8 mouse cellular contexts compared by ENCODE assay signal in genomic region chr16:32608344-32608711, GRCm38 (mm10). TPM values are rescaled to one million over a fixed set of nuclear protein-coding genes. Genes with fewer than 3 reads are reported as not detected.
DNase-seq lines count a peak whose midpoint lies in the region; ATAC-seq lines count a peak whose summit lies in the region.

No protein-coding gene starts in this region.

- peak overlapping the region; percentile 83; the same call in 1 of the 2 replicates for H3K9ac ChIP-seq in kidney, embryonic 16.5 days (replicated peaks; ENCODE audit: low read length)
- peak overlapping the region; percentile 61 for H3K9ac ChIP-seq in hindbrain, embryonic 16.5 days (ENCODE audit: low read depth, low read length)
- peak overlapping the region; percentile 93 for H3K9ac ChIP-seq in midbrain, embryonic 15.5 days

- no peaks in the 10 kb centered on the region for H3K27me3 ChIP-seq in kidney, embryonic 16.5 days (ENCODE audit: insufficient read depth, low read length)
- H3K27me3 ChIP-seq in hindbrain, embryonic 16.5 days (replicated peaks; ENCODE audit: control insufficient read depth, insufficient read depth, low read length): no peaks in the 10 kb centered on the region
- H3K27me3 ChIP-seq in midbrain, embryonic 15.5 days (replicated peaks): no peaks in the 10 kb centered on the region

- H3K27ac ChIP-seq in kidney, embryonic 16.5 days (ENCODE audit: low read length): peak overlapping the region; percentile 93
- peak overlapping the region; percentile 95 for H3K27ac ChIP-seq in hindbrain, embryonic 16.5 days (ENCODE audit: low read depth, low read length)
- peak overlapping the region; percentile 95 for H3K27ac ChIP-seq in midbrain, embryonic 15.5 days

- H3K4me1 ChIP-seq in kidney, embryonic 16.5 days (ENCODE audit: insufficient read depth, low read length): peaks cover 13% of the 10 kb centered on the region
- peaks cover 8% of the 10 kb centered on the region for H3K4me1 ChIP-seq in hindbrain, embryonic 16.5 days (ENCODE audit: control insufficient read depth, insufficient read depth, low read depth, low read length)
- peaks cover 20% of the 10 kb centered on the region for H3K4me1 ChIP-seq in midbrain, embryonic 15.5 days

- WGBS in kidney, embryonic 16.5 days: 7% methylated on average over 8 of the region's 8 CpGs
- 9% methylated on average over 8 of the region's 8 CpGs for WGBS in hindbrain, embryonic 16.5 days
- 11% methylated on average over 8 of the region's 8 CpGs for WGBS in midbrain, embryonic 15.5 days

- H3K4me2 ChIP-seq in kidney, embryonic 16.5 days (replicated peaks; ENCODE audit: low read depth, low read length): peak overlapping the region; percentile 83
- peak overlapping the region; percentile 70 for H3K4me2 ChIP-seq in hindbrain, embryonic 16.5 days (ENCODE audit: low read length)
- peak overlapping the region; percentile 70 for H3K4me2 ChIP-seq in midbrain, embryonic 15.5 days

- no peaks in the 10 kb centered on the region for H3K36me3 ChIP-seq in kidney, embryonic 16.5 days (ENCODE audit: insufficient read depth, low read length)
- no peaks in the 10 kb centered on the region for H3K36me3 ChIP-seq in hindbrain, embryonic 16.5 days (ENCODE audit: control insufficient read depth, insufficient read depth, low read length)
- H3K36me3 ChIP-seq in midbrain, embryonic 15.5 days (replicated peaks): no peaks in the 10 kb centered on the region

- no peak for DNase-seq in kidney, postnatal 10 days
- DNase-seq in right cerebral cortex, postnatal 14 days: no peak
- no peak for DNase-seq in spleen, adult 18-20 months
- no peak for DNase-seq in cerebellum, postnatal 10 days

- peak overlapping the region; percentile 78 for H3K4me3 ChIP-seq in kidney, embryonic 16.5 days (ENCODE audit: low read length)
- H3K4me3 ChIP-seq in hindbrain, embryonic 16.5 days (ENCODE audit: low read length): peak overlapping the region; percentile 93
- H3K4me3 ChIP-seq in midbrain, embryonic 15.5 days: peak overlapping the region; percentile 98

- no peak for ATAC-seq in kidney, embryonic 16.5 days (ENCODE audit: low FRiP score, low TSS enrichment)
- ATAC-seq in common myeloid progenitor, adult 5-6 weeks (replicated peaks; ENCODE audit: low read depth, poor library complexity, severe bottlenecking): 0 out of 2 replicates have a peak, but pooled peaks have one; percentile 2
- no peak for ATAC-seq in hindbrain, embryonic 16.5 days
- no peak for ATAC-seq in midbrain, embryonic 15.5 days (replicated peaks)

- H3K9me3 ChIP-seq in kidney, embryonic 16.5 days (ENCODE audit: low read length): no peaks in the 10 kb centered on the region
- H3K9me3 ChIP-seq in hindbrain, embryonic 16.5 days (ENCODE audit: control insufficient read depth, low read length): no peaks in the 10 kb centered on the region
- H3K9me3 ChIP-seq in midbrain, embryonic 15.5 days: no peaks in the 10 kb centered on the region

RNA-seq across cellular contexts. Expression of gene Tfrc, which starts 0.4 kb away (rescaled TPM):
- 46.5 and 48.5 TPM in 2 replicates for polyA plus RNA-seq in kidney, embryonic 16.5 days (2015; fragmentation: Nextera tagmentation; extraction: Ambion mirVana)
- 133 and 139 TPM in 2 replicates for total RNA-seq in common myeloid progenitor, adult 5-6 weeks (2017)
- polyA plus RNA-seq in hindbrain, embryonic 16.5 days (2015; fragmentation: Nextera tagmentation; extraction: Ambion mirVana): 26.3 and 36.5 TPM in 2 replicates
- polyA plus RNA-seq in midbrain, embryonic 15.5 days (2015; fragmentation: Nextera tagmentation; extraction: Ambion mirVana): 33.0 and 35.6 TPM in 2 replicates

RNA-seq across cellular contexts. Expression of gene Tnk2, which starts 35.3 kb away (rescaled TPM):
- polyA plus RNA-seq in kidney, embryonic 16.5 days (2015; fragmentation: Nextera tagmentation; extraction: Ambion mirVana): 10.9 and 11.3 TPM in 2 replicates
- total RNA-seq in common myeloid progenitor, adult 5-6 weeks (2017): 11.7 and 13.4 TPM in 2 replicates
- 19.3 and 22.6 TPM in 2 replicates for polyA plus RNA-seq in hindbrain, embryonic 16.5 days (2015; fragmentation: Nextera tagmentation; extraction: Ambion mirVana)
- 22.0 and 24.2 TPM in 2 replicates for polyA plus RNA-seq in midbrain, embryonic 15.5 days (2015; fragmentation: Nextera tagmentation; extraction: Ambion mirVana)
